In genomic region chr17:57118524-57119349, GRCm38 (mm10) we compare ENCODE assay signal across 9 mouse cellular contexts. TPM values are rescaled to one million over a fixed set of nuclear protein-coding genes. Genes with fewer than 3 reads are reported as not detected.
DNase-seq lines count a peak whose midpoint lies in the region; ATAC-seq and TF ChIP-seq lines count a peak whose summit lies in the region.
"Had no signal": no experiment of that assay in that cellular context is flagged by ENCODE, and none has a peak within 500 bp of the region (broad histone marks: within the 10 kb centered on the region; RNA-seq: fewer than 3 reads in every experiment).

No protein-coding gene starts in this region.

- no peak overlapping the region for H3K9ac ChIP-seq in ES-E14 (ENCODE audit: insufficient read depth, low read depth, low read length, poor library complexity, severe bottlenecking)
- no peak overlapping the region for H3K9ac ChIP-seq in forebrain, embryonic 14.5 days (ENCODE audit: low read length)
- H3K9ac ChIP-seq in kidney, postnatal 0 days (ENCODE audit: low read depth, low read length): no peak overlapping the region
- no peak overlapping the region for H3K9ac ChIP-seq in midbrain, embryonic 13.5 days (replicated peaks)

- TF ChIP-seq CTCF in kidney, postnatal 0 days (IDR thresholded peaks at IDR 0.05; ENCODE audit: low read depth): no peak

- no peaks in the 10 kb centered on the region for H3K36me3 ChIP-seq in ES-E14 (ENCODE audit: control insufficient read depth, insufficient read depth, low read length, poor library complexity, severe bottlenecking)
- H3K36me3 ChIP-seq in forebrain, embryonic 14.5 days (ENCODE audit: control insufficient read depth, insufficient read depth, low read length): no peaks in the 10 kb centered on the region
- H3K36me3 ChIP-seq in kidney, postnatal 0 days (ENCODE audit: insufficient read depth, low read length): no peaks in the 10 kb centered on the region
- no peaks in the 10 kb centered on the region for H3K36me3 ChIP-seq in midbrain, embryonic 13.5 days

- H3K27me3 ChIP-seq in forebrain, embryonic 14.5 days (replicated peaks; ENCODE audit: control insufficient read depth, insufficient read depth, low read length): no peaks in the 10 kb centered on the region
- H3K27me3 ChIP-seq in kidney, postnatal 0 days (ENCODE audit: insufficient read depth, low read length): no peaks in the 10 kb centered on the region
- H3K27me3 ChIP-seq in midbrain, embryonic 13.5 days: no peaks in the 10 kb centered on the region

- in situ Hi-C loops in ES-E14 (cut with MboI; ENCODE audit: low sequenced_read_pairs in 2 of 2, unreplicated experiment in 2 of 2): no loop called here

- ATAC-seq in forebrain, embryonic 14.5 days: peak; percentile 81
- peak; percentile 83 for ATAC-seq in kidney, postnatal 0 days (replicated peaks; ENCODE audit: low FRiP score, low read depth)
- peak; percentile 78 for ATAC-seq in midbrain, embryonic 13.5 days

- no peak overlapping the region for H3K27ac ChIP-seq in ES-E14 (ENCODE audit: insufficient read depth, low read depth, low read length, poor library complexity, severe bottlenecking)
- no peak overlapping the region for H3K27ac ChIP-seq in forebrain, embryonic 14.5 days (ENCODE audit: low read depth, low read length)
- H3K27ac ChIP-seq in kidney, postnatal 0 days: no peak overlapping the region
- H3K27ac ChIP-seq in midbrain, embryonic 13.5 days: no peak overlapping the region

- intact Hi-C loops in left cerebral cortex, postnatal 4 days (cut with DNase I): no loop called here

- 3% methylated on average over 11 of the region's 11 CpGs for WGBS in forebrain, embryonic 14.5 days
- WGBS in kidney, postnatal 0 days: under 1% methylated on average over 11 of the region's 11 CpGs
- WGBS in midbrain, embryonic 13.5 days: under 1% methylated on average over 11 of the region's 11 CpGs

- H3K4me1 ChIP-seq in ES-E14 (ENCODE audit: control insufficient read depth in 2 of 2, insufficient read depth in 2 of 2, low read length in 2 of 2, poor library complexity in 1 of 2): peaks cover 0 to 3% of the 10 kb centered on the region in 2 experiments; a peak in 2 of 4 replicates
- H3K4me1 ChIP-seq in forebrain, embryonic 14.5 days (ENCODE audit: control insufficient read depth, insufficient read depth, low read length): no peaks in the 10 kb centered on the region
- 0 out of 2 replicates have a peak, but pooled peaks cover 2% of the 10 kb centered on the region for H3K4me1 ChIP-seq in kidney, postnatal 0 days (replicated peaks; ENCODE audit: insufficient read depth, low read length)
- peaks cover 2% of the 10 kb centered on the region; the same call in 1 of the 2 replicates for H3K4me1 ChIP-seq in midbrain, embryonic 13.5 days (replicated peaks)

- H3K4me2 ChIP-seq in forebrain, embryonic 14.5 days (ENCODE audit: low read length): no peak overlapping the region
- H3K4me2 ChIP-seq in kidney, postnatal 0 days (ENCODE audit: low read length): peak overlapping the region; percentile 29; the same call in 1 of the 2 replicates
- H3K4me2 ChIP-seq in midbrain, embryonic 13.5 days (replicated peaks): no peak overlapping the region

- no peak overlapping the region; a peak in 2 of 4 replicates for H3K4me3 ChIP-seq in ES-E14 (ENCODE audit: insufficient read depth in 1 of 2, low read depth in 1 of 2, low read length in 2 of 2, poor library complexity in 1 of 2, severe bottlenecking in 1 of 2)
- H3K4me3 ChIP-seq in forebrain, embryonic 14.5 days (ENCODE audit: low read depth, low read length): no peak overlapping the region
- no peak overlapping the region for H3K4me3 ChIP-seq in kidney, postnatal 0 days (replicated peaks; ENCODE audit: low read depth, low read length)
- no peak overlapping the region for H3K4me3 ChIP-seq in midbrain, embryonic 13.5 days (replicated peaks)

- no peaks in the 10 kb centered on the region for H3K9me3 ChIP-seq in ES-E14 (ENCODE audit: control insufficient read depth, insufficient read depth, low read depth, low read length)
- H3K9me3 ChIP-seq in forebrain, embryonic 14.5 days (replicated peaks; ENCODE audit: control insufficient read depth, low read length): no peaks in the 10 kb centered on the region
- no peaks in the 10 kb centered on the region for H3K9me3 ChIP-seq in kidney, postnatal 0 days (replicated peaks; ENCODE audit: low read length)
- no peaks in the 10 kb centered on the region for H3K9me3 ChIP-seq in midbrain, embryonic 13.5 days

- DNase-seq in gastrocnemius, adult 18-20 months (ENCODE audit: low spot score): peak; percentile 34
- no peak for DNase-seq in gastrocnemius, adult 8-10 months (ENCODE audit: low spot score in 2 of 2)
- DNase-seq in ES-E14 (ENCODE audit: low read depth, low spot score): peak; percentile 83
- DNase-seq in forebrain, embryonic 14.5 days (ENCODE audit: low spot score): peak; percentile 38
- DNase-seq in kidney, postnatal 0 days (ENCODE audit: low spot score): peak; percentile 81
- no peak for DNase-seq in layer of hippocampus, adult 9-11 months
- no peak for DNase-seq in left cerebral cortex, postnatal 4 days

TF ChIP-seq in ES-E14, 5 proteins besides CTCF, POLR2A, EP300 and RAD21:
- TF ChIP-seq ZC3H11A (IDR thresholded peaks at IDR 0.05; ENCODE audit: borderline replicate concordance, low read depth, low read length) (no peak), ZNF384 (IDR thresholded peaks at IDR 0.05; ENCODE audit: low read depth, low read length) (peak; percentile 98)
TF ChIP-seq in ES-E14: peak in this region for 1.

RNA-seq across cellular contexts. Expression of gene Tnfsf9, which starts 13.6 kb away (rescaled TPM):
- total RNA-seq in gastrocnemius, adult 18-20 months (2021): under 1 TPM in 1 of 2 experiments, not detected in 1; 0.57 TPM
- under 1 TPM in 1 of 4 experiments, not detected in 3; 0.38 TPM for total RNA-seq in gastrocnemius, adult 8-10 months (2022)
- 8.9 and 10.6 TPM in 2 replicates for total RNA-seq in ES-E14 (2012; rRNA removed)
- polyA plus RNA-seq in forebrain, embryonic 14.5 days (2014; fragmentation: Nextera tagmentation; extraction: Ambion mirVana): 6.7 and 7.7 TPM in 2 replicates
- polyA plus RNA-seq in kidney, postnatal 0 days (2015; fragmentation: Nextera tagmentation; extraction: Ambion mirVana): 6.1 and 6.8 TPM in 2 replicates
- 5.7 and 6.6 TPM in 2 replicates for polyA plus RNA-seq in midbrain, embryonic 13.5 days (2015; fragmentation: Nextera tagmentation; extraction: Ambion mirVana)
- 1 to 10 TPM; 1.7 to 2.0 TPM for total RNA-seq in left cerebral cortex, postnatal 4 days (2021)

RNA-seq across cellular contexts. Expression of gene Cd70, which starts 30.8 kb away (rescaled TPM):
- total RNA-seq in gastrocnemius, adult 18-20 months (2021): not detected
- total RNA-seq in gastrocnemius, adult 8-10 months (2022): not detected
- 1.2 TPM in 1 of 2 replicates, not detected in the other for total RNA-seq in ES-E14 (2012; rRNA removed)
- 0.27 and 0.50 TPM in 2 replicates for polyA plus RNA-seq in forebrain, embryonic 14.5 days (2014; fragmentation: Nextera tagmentation; extraction: Ambion mirVana)
- 0.28 TPM in 1 of 2 replicates, not detected in the other for polyA plus RNA-seq in kidney, postnatal 0 days (2015; fragmentation: Nextera tagmentation; extraction: Ambion mirVana)
- 0.44 and 0.82 TPM in 2 replicates for polyA plus RNA-seq in midbrain, embryonic 13.5 days (2015; fragmentation: Nextera tagmentation; extraction: Ambion mirVana)
- not detected for total RNA-seq in left cerebral cortex, postnatal 4 days (2021)
- polyA plus RNA-seq: testis, adult 2 months had no signal

RNA-seq across cellular contexts. Expression of gene Tubb4a, which starts 31.2 kb away (rescaled TPM):
- 1 to 10 TPM in 1 of 2 experiments, under 1 TPM in 1; 0.78 to 1.1 TPM for total RNA-seq in gastrocnemius, adult 18-20 months (2021)
- total RNA-seq in gastrocnemius, adult 8-10 months (2022): under 1 TPM; 0.53 to 0.88 (median 0.64) TPM
- 0.32 and 0.89 TPM in 2 replicates for total RNA-seq in ES-E14 (2012; rRNA removed)
- 229 and 249 TPM in 2 replicates for polyA plus RNA-seq in forebrain, embryonic 14.5 days (2014; fragmentation: Nextera tagmentation; extraction: Ambion mirVana)
- polyA plus RNA-seq in kidney, postnatal 0 days (2015; fragmentation: Nextera tagmentation; extraction: Ambion mirVana): 15.4 and 16.4 TPM in 2 replicates
- polyA plus RNA-seq in midbrain, embryonic 13.5 days (2015; fragmentation: Nextera tagmentation; extraction: Ambion mirVana): 307 and 321 TPM in 2 replicates
- total RNA-seq in left cerebral cortex, postnatal 4 days (2021): 100 to 1,000 TPM; 308 to 337 TPM

RNA-seq across cellular contexts. Expression of gene Dennd1c, which starts 40.4 kb away (rescaled TPM):
- under 1 TPM; 0.21 to 0.46 TPM for total RNA-seq in gastrocnemius, adult 18-20 months (2021)
- total RNA-seq in gastrocnemius, adult 8-10 months (2022): under 1 TPM in 3 of 4 experiments, not detected in 1; 0.12 to 0.52 (median 0.44) TPM
- total RNA-seq in ES-E14 (2012; rRNA removed): 0.45 and 0.53 TPM in 2 replicates
- polyA plus RNA-seq in forebrain, embryonic 14.5 days (2014; fragmentation: Nextera tagmentation; extraction: Ambion mirVana): 3.6 and 4.1 TPM in 2 replicates
- polyA plus RNA-seq in kidney, postnatal 0 days (2015; fragmentation: Nextera tagmentation; extraction: Ambion mirVana): 4.2 and 5.1 TPM in 2 replicates
- 3.1 and 4.5 TPM in 2 replicates for polyA plus RNA-seq in midbrain, embryonic 13.5 days (2015; fragmentation: Nextera tagmentation; extraction: Ambion mirVana)
- 1 to 10 TPM; 1.2 to 1.4 TPM for total RNA-seq in left cerebral cortex, postnatal 4 days (2021)

RNA-seq across cellular contexts. Expression of gene Slc25a23, which starts 59.1 kb away (rescaled TPM):
- total RNA-seq in gastrocnemius, adult 18-20 months (2021): 10 to 100 TPM; 34.1 to 40.3 TPM
- total RNA-seq in gastrocnemius, adult 8-10 months (2022): 10 to 100 TPM; 28.2 to 32.7 (median 31.3) TPM
- total RNA-seq in ES-E14 (2012; rRNA removed): 5.2 and 5.9 TPM in 2 replicates
- polyA plus RNA-seq in forebrain, embryonic 14.5 days (2014; fragmentation: Nextera tagmentation; extraction: Ambion mirVana): 25.7 and 27.2 TPM in 2 replicates
- polyA plus RNA-seq in kidney, postnatal 0 days (2015; fragmentation: Nextera tagmentation; extraction: Ambion mirVana): 10.2 and 10.7 TPM in 2 replicates
- 24.3 and 26.9 TPM in 2 replicates for polyA plus RNA-seq in midbrain, embryonic 13.5 days (2015; fragmentation: Nextera tagmentation; extraction: Ambion mirVana)
- 100 to 1,000 TPM; 188 to 219 TPM for total RNA-seq in left cerebral cortex, postnatal 4 days (2021)

Comparison
In these comparisons a context has a peak if more than half of its experiments do, and no peak if none do; other contexts are left out.
1. DNase-seq: peak in gastrocnemius, adult 18-20 months (single experiment), ES-E14 (single experiment), forebrain, embryonic 14.5 days (single experiment) and kidney, postnatal 0 days (single experiment); none in gastrocnemius, adult 8-10 months (0 of 2), layer of hippocampus, adult 9-11 months (single experiment) and left cerebral cortex, postnatal 4 days (single experiment).
2. RNA of gene Tubb4a, which starts 31.2 kb away (total RNA-seq): 308 to 337 TPM in left cerebral cortex, postnatal 4 days; 0.78 to 1.1 TPM in gastrocnemius, adult 18-20 months, 0.32 to 0.89 TPM in ES-E14 and 0.53 to 0.88 TPM in gastrocnemius, adult 8-10 months; every median in the first group is over 100 times any median in the second.
3. Peak in every context shown above with its lines, with median percentiles within 50 percentile points of each other: ATAC-seq.